Mouse (Mus musculus) macrophage (primary cell): ENCODE data around the gene Slc16a10. TPM values are rescaled to one million over a fixed set of nuclear protein-coding genes. Genes with fewer than 3 reads are reported as not detected.

Experiments
- H3K27ac ChIP-seq: fragments of 350-480 bp; formaldehyde crosslinking; 2 replicates; pipeline ENCODE4 v1.9.0; 2021
- H3K36me3 ChIP-seq: fragments of 350-480 bp; formaldehyde crosslinking; 2 replicates; pipeline ENCODE4 v1.9.0; 2021; ENCODE audit errors: inconsistent target
- H3K4me3 ChIP-seq: fragments of 350-480 bp; formaldehyde crosslinking; 2 replicates; pipeline ENCODE4 v1.9.0; 2021; ENCODE audit errors: inconsistent target
- H3K79me2 ChIP-seq: fragments of 350-480 bp; formaldehyde crosslinking; 2 replicates; pipeline ENCODE4 v1.9.0; 2021; ENCODE audit errors: inconsistent target
- WGBS: methylation state at CpG from one replicate; pipeline ENCODE4 v1.1.7; 2026; ENCODE audit warnings: inconsistent platforms; ENCODE audit not compliant: missing documents; 5-methylcytosine and 5-hydroxymethylcytosine counted together
- polyA plus RNA-seq: library from polyadenylated mRNA; stranded (reverse); fragments of 250-400 nt; gene quantifications from 3 replicates; pipeline ENCODE4 v1.2.4, GENCODE M21; 2018; ENCODE audit warnings: inconsistent platforms

The Slc16a10 gene
- polyA plus RNA-seq, 1 experiment from 2014 or later: 32.9 TPM

GRCm38 (mm10) chr10:40109520-40109919 is 32.5 kb downstream of the Slc16a10 start:
- 98% methylated on average over 5 of the region's 5 CpGs for WGBS
- H3K36me3 ChIP-seq: no peaks in the 10 kb centered on the region
- peaks cover 100% of the 10 kb centered on the region for H3K79me2 ChIP-seq
- no peak overlapping the region for H3K4me3 ChIP-seq
- no peak overlapping the region for H3K27ac ChIP-seq

GRCm38 (mm10) chr10:40108992-40109391 is 33.1 kb downstream of the Slc16a10 start:
- no peak overlapping the region for H3K27ac ChIP-seq
- WGBS: 95% methylated on average over 8 of the region's 8 CpGs
- no peak overlapping the region for H3K4me3 ChIP-seq
- H3K36me3 ChIP-seq: no peaks in the 10 kb centered on the region
- H3K79me2 ChIP-seq: peaks cover 100% of the 10 kb centered on the region

- Histone ChIP-seq H3K79me2 (peaks cover 100% of the 10 kb centered on the region), H3K4me3 (no peak overlapping the region)
- 88% methylated on average over 1 of the region's 1 CpGs for WGBS
Measured at GRCm38 (mm10) chr10:40107995-40108394, 34.1 kb downstream of the Slc16a10 start.

GRCm38 (mm10) chr10:40105174-40105573 is 36.9 kb downstream of the Slc16a10 start:
- peaks cover 3% of the 10 kb centered on the region; the same call in 1 of the 2 replicates for H3K36me3 ChIP-seq
- no peak overlapping the region for H3K27ac ChIP-seq
- no peak overlapping the region for H3K4me3 ChIP-seq
- H3K79me2 ChIP-seq: peaks cover 100% of the 10 kb centered on the region
- 100% methylated on average over 1 of the region's 1 CpGs for WGBS

More at GRCm38 (mm10) chr10:40107995-40108394, 34.1 kb downstream of the Slc16a10 start:
- Histone ChIP-seq H3K27ac (no peak overlapping the region), H3K36me3 (peaks cover 1% of the 10 kb centered on the region; the same call in 1 of the 2 replicates)

GRCm38 (mm10) chr10:40103790-40104189 is 38.3 kb downstream of the Slc16a10 start:
- Histone ChIP-seq H3K27ac (no peak overlapping the region), H3K4me3 (no peak overlapping the region), H3K79me2 (peaks cover 99% of the 10 kb centered on the region), H3K36me3 (peaks cover 3% of the 10 kb centered on the region; the same call in 1 of the 2 replicates)
- WGBS: 73% methylated on average over 5 of the region's 5 CpGs

GRCm38 (mm10) chr10:40102986-40103385 is 39.1 kb downstream of the Slc16a10 start:
- Histone ChIP-seq H3K4me3 (no peak overlapping the region), H3K36me3 (peaks cover 3% of the 10 kb centered on the region; the same call in 1 of the 2 replicates)
- 91% methylated on average over 8 of the region's 8 CpGs for WGBS

GRCm38 (mm10) chr10:40102166-40102565 is 39.9 kb downstream of the Slc16a10 start:
- Histone ChIP-seq H3K27ac (no peak overlapping the region), H3K79me2 (peaks cover 83% of the 10 kb centered on the region), H3K36me3 (peaks cover 3% of the 10 kb centered on the region; the same call in 1 of the 2 replicates), H3K4me3 (no peak overlapping the region)
- 97% methylated on average over 3 of the region's 3 CpGs for WGBS

More at GRCm38 (mm10) chr10:40102986-40103385, 39.1 kb downstream of the Slc16a10 start:
- Histone ChIP-seq H3K27ac (no peak overlapping the region), H3K79me2 (peaks cover 91% of the 10 kb centered on the region)

GRCm38 (mm10) chr10:40098441-40098840 is 43.6 kb downstream of the Slc16a10 start:
- H3K79me2 ChIP-seq: peaks cover 81% of the 10 kb centered on the region
- no peak overlapping the region for H3K4me3 ChIP-seq
- peak overlapping the region; percentile 65 for H3K27ac ChIP-seq
- 36% methylated on average over 1 of the region's 1 CpGs for WGBS
- H3K36me3 ChIP-seq: peaks cover 3% of the 10 kb centered on the region; the same call in 1 of the 2 replicates

GRCm38 (mm10) chr10:40097519-40097918 is 44.5 kb downstream of the Slc16a10 start:
- Histone ChIP-seq H3K27ac (peak overlapping the region; percentile 65), H3K4me3 (no peak overlapping the region), H3K79me2 (peaks cover 81% of the 10 kb centered on the region), H3K36me3 (no peaks in the 10 kb centered on the region)
- WGBS: 25% methylated on average over 4 of the region's 4 CpGs

- Histone ChIP-seq H3K79me2 (peaks cover 81% of the 10 kb centered on the region), H3K27ac (peak overlapping the region; percentile 67), H3K4me3 (no peak overlapping the region), H3K36me3 (no peaks in the 10 kb centered on the region)
- WGBS: 82% methylated on average over 2 of the region's 2 CpGs
Measured at GRCm38 (mm10) chr10:40094752-40095151, 47.3 kb downstream of the Slc16a10 start.

GRCm38 (mm10) chr10:40093526-40093925 is 48.5 kb downstream of the Slc16a10 start:
- peak overlapping the region; percentile 67 for H3K27ac ChIP-seq

GRCm38 (mm10) chr10:40091455-40091854 is 50.6 kb downstream of the Slc16a10 start:
- H3K36me3 ChIP-seq: no peaks in the 10 kb centered on the region
- 91% methylated on average over 2 of the region's 2 CpGs for WGBS
- H3K27ac ChIP-seq: no peak overlapping the region
- peaks cover 100% of the 10 kb centered on the region for H3K79me2 ChIP-seq
- no peak overlapping the region for H3K4me3 ChIP-seq

More at GRCm38 (mm10) chr10:40093526-40093925, 48.5 kb downstream of the Slc16a10 start:
- Histone ChIP-seq H3K79me2 (peaks cover 84% of the 10 kb centered on the region), H3K36me3 (no peaks in the 10 kb centered on the region), H3K4me3 (no peak overlapping the region)

- no peak overlapping the region for H3K27ac ChIP-seq
- WGBS: 71% methylated on average over 11 of the region's 11 CpGs
- no peaks in the 10 kb centered on the region for H3K36me3 ChIP-seq
- peaks cover 100% of the 10 kb centered on the region for H3K79me2 ChIP-seq
- no peak overlapping the region for H3K4me3 ChIP-seq
Measured at GRCm38 (mm10) chr10:40090504-40091428, 51.3 kb downstream of the Slc16a10 start.

- peaks cover 92% of the 10 kb centered on the region for H3K79me2 ChIP-seq
- 96% methylated on average over 12 of the region's 12 CpGs for WGBS
Measured at GRCm38 (mm10) chr10:40084332-40085093, 57.5 kb downstream of the Slc16a10 start.

More at GRCm38 (mm10) chr10:40084332-40085093, 57.5 kb downstream of the Slc16a10 start:
- Histone ChIP-seq H3K4me3 (no peak overlapping the region), H3K36me3 (no peaks in the 10 kb centered on the region), H3K27ac (no peak overlapping the region)
